Mouse (Mus musculus) heart, postnatal 14 days (tissue): ENCODE results near the gene Zbtb46. TPM values are rescaled to one million over a fixed set of nuclear protein-coding genes. Genes with fewer than 3 reads are reported as not detected.

ENCODE experiments used
- DNase-seq, 2 experiments: peaks; one replicate each; pipeline ENCODE4 v3.0.0; 2021 to 2022
- intact Hi-C: fragments of 180-260 bp; cut with DNase I; formaldehyde crosslinking; loops from one replicate; pipeline ENCODE4 v1.15.1; 2025
- total RNA-seq, 2 experiments: library from RNA; stranded (reverse); gene quantifications; 2 replicates each; pipeline ENCODE4 v1.2.3; 2021

Gene Zbtb46
- total RNA-seq, 2 experiments from 2014 or later: 13.8 to 14.4 TPM

GRCm38 (mm10) chr2:181471246-181471645, 12.0 kb upstream of the Zbtb46 start:
- DNase-seq: peak; percentile 68 to 78
- intact Hi-C loops: no loop called here

DNA sequence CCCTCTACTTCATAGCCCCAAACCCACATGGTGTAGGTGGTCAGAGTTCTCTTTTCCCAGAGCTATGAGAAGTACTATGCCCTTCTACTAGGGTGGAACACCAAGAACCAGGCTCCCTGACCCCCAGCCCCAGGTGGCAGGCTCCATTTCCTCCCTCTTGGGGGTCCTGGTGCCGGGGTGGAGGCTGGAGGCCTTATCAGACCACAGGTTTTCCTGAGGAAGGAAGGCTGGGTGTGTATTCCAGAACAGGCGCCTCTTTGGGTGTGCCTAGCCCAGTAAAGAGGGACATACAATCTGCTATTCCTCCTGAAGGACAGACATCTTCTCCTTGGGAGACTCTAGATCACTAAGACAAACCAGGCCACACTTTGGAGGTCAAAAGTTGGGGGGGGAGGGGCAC, 11.1 kb upstream of the Zbtb46 start:
- DNase-seq: no peak
- intact Hi-C loops: no loop called here

DNA sequence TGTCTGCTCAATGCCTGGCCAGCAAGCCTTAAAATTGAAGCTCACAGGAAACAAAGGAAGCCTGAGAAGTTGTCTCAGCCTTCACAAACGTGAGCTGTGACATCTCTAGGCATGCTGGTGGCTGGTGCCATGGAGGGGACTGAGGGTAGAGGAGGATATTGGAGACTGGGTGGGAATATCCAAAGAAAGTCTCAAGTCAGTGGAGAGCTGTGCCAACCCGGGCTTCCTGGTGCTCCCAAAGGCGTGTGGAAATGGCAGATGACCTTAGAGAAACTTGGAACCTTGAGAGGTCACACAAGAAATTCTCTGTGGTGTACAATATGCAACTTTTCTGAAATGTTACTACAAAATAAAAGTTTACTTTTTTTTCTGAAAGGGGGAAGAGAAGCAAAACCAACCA, 6.2 kb upstream of the Zbtb46 start:
- intact Hi-C loops: no loop called here

GRCm38 (mm10) chr2:181463008-181463738, 3.9 kb upstream of the Zbtb46 start:
- DNase-seq: peak; percentile 53 to 70
- intact Hi-C loops: no loop called here

More for the DNA sequence above, 6.2 kb upstream of the Zbtb46 start:
- DNase-seq: no peak

DNA sequence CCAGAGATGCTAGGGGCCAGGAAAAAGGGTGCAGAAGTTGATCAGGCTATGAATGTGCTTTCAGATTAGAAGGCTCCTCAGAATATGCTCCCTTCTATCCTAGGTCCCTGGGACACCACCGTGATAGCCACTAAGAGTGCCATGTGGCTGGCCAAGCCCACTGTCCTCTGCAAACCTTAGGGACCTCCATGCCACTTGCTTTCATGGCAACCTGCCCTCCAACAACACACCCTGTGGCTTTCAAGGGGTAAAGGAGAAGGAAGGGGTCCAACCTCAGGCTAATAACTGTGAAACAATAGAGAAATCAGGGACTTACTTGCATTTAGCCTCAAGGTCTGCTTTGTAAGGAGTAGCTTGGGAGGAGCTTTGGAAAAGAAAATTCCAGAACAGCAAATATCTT, 3.4 kb upstream of the Zbtb46 start:
- intact Hi-C loops: no loop called here
- no peak for DNase-seq

DNA sequence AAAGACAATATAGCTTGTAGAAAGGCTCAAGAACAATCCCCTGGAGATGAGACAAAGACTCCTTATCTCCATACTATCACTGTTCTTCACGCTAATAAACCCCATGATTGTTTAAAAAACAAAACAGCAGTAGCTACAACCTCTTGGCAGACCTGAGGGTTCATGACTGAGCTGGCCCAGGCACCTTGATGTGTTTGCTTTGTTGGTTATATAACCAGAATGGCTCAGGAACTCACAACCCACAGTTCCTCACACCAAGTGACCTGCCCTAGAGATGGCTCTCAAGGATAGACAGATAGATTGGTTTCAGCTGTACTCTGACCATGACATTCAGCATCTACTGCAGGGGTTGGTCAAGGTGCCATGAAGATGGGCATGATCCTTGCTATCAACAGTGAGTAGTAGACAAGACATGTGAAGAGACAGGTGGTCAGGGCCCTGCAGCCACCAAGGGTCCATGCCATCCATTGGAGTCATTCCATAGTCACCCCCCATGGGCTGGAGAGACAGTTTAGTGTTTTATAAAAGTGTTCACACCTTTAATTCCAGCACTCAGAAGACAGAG, 2.4 kb upstream of the Zbtb46 start:
- DNase-seq: no peak
- intact Hi-C loops: no loop called here

- DNase-seq: peak; percentile 74
- intact Hi-C loops: loop anchor here (2.0 to 5.0 kb wide), 2 partner anchors 27 to 48 kb away; no protein-coding TSS in a partner anchor
Observed at GRCm38 (mm10) chr2:181459673-181460621, 721 bp upstream of the Zbtb46 start.

DNA sequence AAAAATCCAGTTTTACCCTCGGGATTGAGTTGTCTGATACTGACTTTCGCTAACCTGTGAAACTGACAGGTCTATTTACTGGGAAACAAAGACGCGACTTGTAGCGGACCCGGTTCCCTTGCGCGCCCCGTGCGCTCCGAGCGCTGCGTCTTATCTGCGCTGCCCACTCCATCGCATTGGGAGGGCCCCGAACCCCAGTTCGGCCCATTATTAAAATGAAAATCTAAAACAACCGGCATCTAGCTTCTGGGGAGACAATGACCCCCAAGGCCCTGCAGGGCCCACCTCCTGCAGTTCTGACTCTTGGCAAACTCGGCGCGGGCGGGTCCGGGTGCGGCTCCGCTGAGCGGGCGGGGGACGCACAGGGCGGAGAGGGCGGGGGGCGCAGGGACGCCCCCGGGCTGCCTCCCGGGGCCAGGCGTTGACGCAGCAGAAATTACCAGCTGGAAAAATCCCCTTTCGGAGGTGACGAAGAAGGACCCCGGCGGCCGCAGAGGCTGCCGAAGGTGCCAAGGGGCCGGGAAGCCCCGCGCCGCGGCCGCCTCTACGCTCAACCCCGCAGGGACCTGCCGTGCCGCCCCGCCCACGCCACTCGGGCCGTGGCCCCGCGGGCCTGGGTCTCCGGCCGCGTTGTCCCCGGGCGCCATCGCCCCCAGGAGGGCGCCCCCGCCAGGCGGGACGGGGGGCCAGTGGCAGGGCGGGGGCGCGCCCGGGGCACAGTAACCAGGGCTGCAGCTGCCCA, 644 bp downstream of the Zbtb46 start:
- intact Hi-C loops: loop anchor here (2.0 to 5.0 kb wide), 2 partner anchors 28 to 46 kb away; no protein-coding TSS in a partner anchor
- DNase-seq: peak; percentile 59 to 67

- DNase-seq: peak in 1 of 2 experiments; percentile 17
- intact Hi-C loops: loop anchor here (2.0 to 5.0 kb wide), 2 partner anchors 29 to 46 kb away; no protein-coding TSS in a partner anchor
Observed at GRCm38 (mm10) chr2:181457831-181458230, 1.4 kb downstream of the Zbtb46 start.

DNA sequence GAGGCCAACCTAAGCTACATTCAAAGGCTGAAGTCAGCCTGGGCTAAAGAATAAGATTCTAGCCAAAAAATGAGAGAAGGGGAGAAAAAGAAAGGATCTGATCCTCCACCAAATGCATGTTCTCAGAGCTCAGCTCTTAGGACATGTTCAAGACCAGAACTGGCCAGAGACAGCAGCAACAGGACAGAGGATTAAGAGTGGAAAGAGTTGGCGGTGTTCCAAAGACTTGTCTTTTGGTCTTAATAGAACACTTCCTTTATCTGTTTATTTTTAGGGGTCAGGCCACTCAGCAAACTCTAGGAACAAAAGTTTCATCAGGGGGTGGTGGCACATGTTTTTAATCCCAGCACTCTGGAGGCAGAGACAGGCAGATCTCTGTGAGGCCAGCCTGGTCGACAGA, 3.3 kb downstream of the Zbtb46 start:
- intact Hi-C loops: loop anchor here (2.0 to 5.0 kb wide), 2 partner anchors 41 to 44 kb away; partner anchors contain the start of gene Tpd52l2
- peak in 1 of 2 experiments; percentile 25 for DNase-seq

DNA sequence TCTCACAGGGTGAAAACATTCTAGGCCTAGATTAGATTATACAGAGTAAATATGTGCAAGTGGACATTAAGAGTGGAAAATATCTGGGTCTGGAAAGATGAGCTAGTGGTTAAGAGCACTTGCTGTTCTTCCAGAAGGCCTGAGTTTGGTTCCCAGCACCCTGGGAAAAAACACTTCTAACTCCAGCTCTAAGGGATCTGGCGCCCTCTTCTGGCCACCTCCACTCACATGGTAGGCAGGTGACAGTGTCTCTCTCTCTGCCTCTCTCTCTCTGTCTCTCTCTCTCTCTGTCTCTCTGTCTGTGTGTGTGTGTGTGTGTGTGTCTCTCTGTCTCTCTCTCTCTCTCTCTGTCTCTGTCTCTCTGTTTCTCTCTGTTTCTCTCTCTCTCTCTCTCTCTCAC, 6.0 kb downstream of the Zbtb46 start:
- intact Hi-C loops: no loop called here
- DNase-seq: no peak

DNA sequence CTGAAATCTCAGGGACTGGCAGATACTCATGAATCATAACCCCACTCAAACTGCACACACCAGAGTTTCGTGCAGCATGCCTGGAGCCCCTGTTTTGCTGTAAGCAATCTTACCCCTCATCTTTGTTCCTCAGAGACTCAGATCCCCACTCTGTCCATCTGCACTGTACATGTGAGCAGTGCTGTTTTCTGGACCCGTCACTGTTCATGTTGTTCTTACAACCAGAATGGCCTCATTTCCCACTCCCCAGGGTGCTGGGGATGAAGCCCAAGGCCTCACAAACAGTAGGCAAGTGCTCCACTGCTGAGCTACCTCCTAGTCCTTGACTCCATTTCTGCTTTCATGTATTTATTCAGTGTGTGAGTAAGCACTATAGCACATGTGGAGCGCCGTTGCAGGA, 7.0 kb downstream of the Zbtb46 start:
- DNase-seq: no peak
- intact Hi-C loops: no loop called here

DNA sequence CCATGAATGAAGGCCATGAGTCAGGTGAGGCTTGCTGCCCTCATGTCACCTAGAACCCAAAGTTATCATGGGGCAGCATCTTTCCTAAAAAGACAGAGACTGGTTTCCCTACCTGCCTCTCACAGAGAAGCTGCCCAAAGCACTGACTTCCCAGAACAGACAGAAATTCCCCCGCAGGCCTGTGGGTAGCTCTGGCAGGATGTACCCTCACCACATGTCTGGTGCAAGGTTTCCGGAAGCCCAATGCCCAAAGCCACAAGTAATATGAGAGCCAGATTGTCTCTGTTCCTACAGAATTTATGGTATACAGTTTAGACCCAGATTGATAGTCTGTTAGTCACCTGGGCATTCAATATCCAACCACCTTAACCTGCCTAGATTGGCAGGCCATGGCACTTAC, 16.2 kb downstream of the Zbtb46 start:
- intact Hi-C loops: no loop called here
- DNase-seq: no peak

GRCm38 (mm10) chr2:181438176-181438575, 21.1 kb downstream of the Zbtb46 start:
- intact Hi-C loops: no loop called here
- DNase-seq: no peak

DNA sequence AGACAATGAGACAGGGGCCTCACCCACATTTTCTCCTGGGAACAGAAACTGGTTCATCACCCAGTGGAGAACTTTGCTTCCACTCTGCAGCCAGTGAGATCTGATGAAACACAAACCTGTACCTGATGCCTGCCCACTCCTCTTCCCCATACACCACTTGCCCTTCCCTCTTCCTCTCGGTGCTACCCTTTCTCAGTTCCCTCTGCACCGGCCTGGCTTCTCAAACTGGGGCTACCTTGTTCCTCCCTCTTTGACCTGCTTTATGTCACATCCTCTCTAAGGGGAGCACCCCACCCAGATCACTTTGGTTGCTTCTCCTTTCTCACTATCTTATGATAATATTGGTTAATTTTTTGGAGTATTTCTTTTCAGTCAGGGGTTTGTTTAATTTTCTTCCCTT, 23.0 kb downstream of the Zbtb46 start:
- no peak for DNase-seq
- intact Hi-C loops: no loop called here

GRCm38 (mm10) chr2:181423834-181424233, 35.4 kb downstream of the Zbtb46 start:
- intact Hi-C loops: no loop called here
- DNase-seq: no peak

- intact Hi-C loops: no loop called here
- no peak for DNase-seq
Observed at GRCm38 (mm10) chr2:181420903-181421638, 38.2 kb downstream of the Zbtb46 start.

DNA sequence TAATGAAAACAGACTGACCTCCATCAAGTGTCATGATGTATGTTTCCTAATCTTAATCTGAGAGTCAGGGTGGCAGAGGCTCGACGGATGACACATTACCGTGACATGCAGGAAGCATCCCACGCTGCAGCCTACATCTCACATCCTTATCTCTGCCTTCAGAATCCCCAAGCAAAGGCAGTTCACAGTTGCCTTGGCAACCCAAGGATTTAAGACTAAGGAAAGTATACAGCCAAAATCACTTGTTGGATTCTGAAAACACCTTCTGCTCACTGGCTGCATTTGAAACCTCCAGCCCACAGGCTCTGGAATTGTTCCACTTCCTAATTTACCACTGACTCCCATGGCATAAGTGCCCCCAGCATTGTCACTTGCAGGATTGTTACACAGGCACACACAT, 38.8 kb downstream of the Zbtb46 start:
- DNase-seq: no peak
- intact Hi-C loops: no loop called here

- no peak for DNase-seq
- intact Hi-C loops: no loop called here
Observed at GRCm38 (mm10) chr2:181419359-181419758, 39.9 kb downstream of the Zbtb46 start.
